Mouse (Mus musculus) left cerebral cortex, postnatal 36 days (tissue): ENCODE measurements around the gene Slc15a2. TPM values are rescaled to one million over a fixed set of nuclear protein-coding genes. Genes with fewer than 3 reads are reported as not detected.

ENCODE experiments used
- DNase-seq, 2 experiments: peaks; one replicate each; pipeline ENCODE4 v3.0.0; 2021 to 2022; ENCODE audit warnings: low spot score in 2 of 2, mixed read lengths in 1 of 2
- intact Hi-C: fragments of 180-260 bp; cut with DNase I; formaldehyde crosslinking; loops from one replicate; pipeline ENCODE4 v1.15.1; 2025
- total RNA-seq, 2 experiments: library from RNA; stranded (reverse); gene quantifications; 2 replicates each; pipeline ENCODE4 v1.2.3; 2021

The Slc15a2 gene
- total RNA-seq, 2 experiments from 2014 or later = 30.0 to 33.4 TPM

DNA sequence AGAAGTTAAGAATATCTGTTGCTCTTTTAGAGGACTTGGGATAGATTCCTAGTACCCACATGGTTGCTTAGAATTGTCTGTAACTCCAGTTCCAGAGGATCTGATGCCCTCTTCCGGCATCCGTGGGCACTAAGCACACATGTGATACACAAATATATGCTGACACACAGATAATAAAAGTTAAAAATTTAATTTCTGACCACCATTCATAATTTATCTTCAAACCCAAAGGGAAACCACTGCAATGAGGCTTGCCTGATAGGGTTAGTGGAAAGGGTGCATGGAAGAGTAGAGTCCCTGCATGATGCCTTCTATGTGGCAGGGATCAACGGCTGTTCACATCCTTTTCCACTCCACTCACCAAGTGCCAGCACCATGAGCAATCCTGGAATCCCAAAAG is 13.1 kb downstream of the Slc15a2 start:
- DNase-seq = no peak
- intact Hi-C loops = no loop called here

DNA sequence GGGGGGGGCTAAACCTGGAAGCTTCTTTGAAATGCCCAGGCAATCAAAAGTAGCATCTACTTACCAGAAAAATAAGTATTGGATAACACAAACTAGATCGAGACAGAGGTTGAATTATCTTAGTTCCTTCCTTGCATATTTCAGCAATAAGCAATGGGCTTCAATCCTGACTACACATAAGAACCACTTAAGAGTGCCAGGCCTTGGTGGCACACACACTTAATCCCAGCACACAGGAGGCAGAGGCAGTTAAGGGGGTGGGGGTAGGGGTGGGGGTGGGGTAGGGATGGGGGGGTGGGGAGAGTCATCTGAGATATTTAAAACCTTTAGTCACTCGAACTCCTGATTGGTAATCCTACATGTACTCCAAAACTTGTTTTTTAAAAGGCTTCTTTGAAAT is 13.5 kb downstream of the Slc15a2 start:
- intact Hi-C loops = no loop called here
- no peak for DNase-seq

GRCm38 (mm10) chr16:36770830-36771229 is 13.9 kb downstream of the Slc15a2 start:
- intact Hi-C loops = no loop called here

DNA sequence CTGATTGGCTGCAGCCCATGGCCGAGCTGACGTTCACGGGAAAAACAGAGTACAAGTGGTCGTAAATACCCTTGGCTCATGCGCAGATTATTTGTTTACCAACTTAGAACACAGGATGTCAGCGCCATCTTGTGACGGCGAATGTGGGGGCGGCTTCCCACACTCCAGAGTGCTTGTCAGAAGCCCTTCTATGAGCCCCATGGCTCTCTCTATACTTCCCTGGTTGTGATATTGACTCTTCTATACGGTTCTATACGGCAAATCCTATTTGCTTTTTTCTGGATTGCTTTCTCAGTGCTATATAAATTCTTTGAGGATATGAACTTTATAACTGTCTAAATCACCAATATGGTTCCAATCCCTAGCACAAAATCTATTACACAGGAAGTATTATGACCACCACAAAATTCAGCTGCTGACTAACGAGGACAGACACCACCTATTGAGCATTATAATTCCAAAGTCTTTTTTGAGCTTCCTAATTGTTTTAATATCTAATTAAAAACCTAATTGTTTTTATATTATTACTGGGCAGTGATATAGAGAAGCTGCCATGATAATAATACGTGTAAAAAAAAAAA is 14.5 kb downstream of the Slc15a2 start:
- intact Hi-C loops = no loop called here
- no peak for DNase-seq

More at GRCm38 (mm10) chr16:36770830-36771229, 13.9 kb downstream of the Slc15a2 start:
- no peak for DNase-seq

GRCm38 (mm10) chr16:36751979-36752378 is 32.8 kb downstream of the Slc15a2 start:
- intact Hi-C loops = no loop called here
- no peak for DNase-seq

DNA sequence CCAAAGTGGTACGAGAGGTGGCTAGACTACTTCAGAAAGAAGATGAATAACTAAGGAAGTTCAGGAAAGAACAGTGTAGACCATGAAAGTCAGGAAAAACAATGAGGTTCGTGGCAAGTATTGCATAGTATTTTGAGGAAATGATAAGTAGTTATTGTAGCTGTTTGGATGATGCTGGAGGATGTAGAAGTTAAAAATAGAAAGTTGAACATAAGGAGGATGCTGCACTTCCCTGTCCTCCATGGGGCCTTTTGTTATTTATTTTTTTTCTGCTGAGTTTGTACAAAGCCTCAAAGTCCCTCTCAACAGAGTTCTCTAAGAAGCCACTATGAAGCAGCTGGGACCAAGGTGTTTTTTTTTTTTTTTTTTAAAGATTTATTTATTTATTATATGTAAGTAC is 37.0 kb downstream of the Slc15a2 start:
- intact Hi-C loops = no loop called here
- DNase-seq = no peak

DNA sequence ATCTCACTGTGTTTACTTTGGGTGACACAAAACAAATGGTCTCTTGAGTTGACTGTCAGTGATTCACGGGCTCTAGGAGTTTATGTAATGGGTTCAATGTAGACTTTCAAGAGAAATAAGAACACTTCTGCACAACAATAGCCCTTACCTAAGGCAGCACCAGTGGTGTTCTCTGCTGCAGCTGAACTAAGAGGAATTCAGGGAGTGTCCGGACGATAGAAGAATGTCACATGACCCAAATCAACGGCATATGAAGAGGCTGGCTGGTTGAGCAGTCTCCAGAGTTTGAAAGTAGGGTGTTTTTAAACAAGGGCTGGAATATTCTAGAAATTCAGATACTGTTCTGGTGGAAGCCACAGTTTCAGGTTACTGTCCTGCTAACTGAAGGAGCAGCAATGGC is 37.7 kb downstream of the Slc15a2 start:
- DNase-seq = no peak
- intact Hi-C loops = no loop called here

- no peak for DNase-seq
- intact Hi-C loops = no loop called here
Measured at GRCm38 (mm10) chr16:36743580-36743979, 41.2 kb downstream of the Slc15a2 start.

DNA sequence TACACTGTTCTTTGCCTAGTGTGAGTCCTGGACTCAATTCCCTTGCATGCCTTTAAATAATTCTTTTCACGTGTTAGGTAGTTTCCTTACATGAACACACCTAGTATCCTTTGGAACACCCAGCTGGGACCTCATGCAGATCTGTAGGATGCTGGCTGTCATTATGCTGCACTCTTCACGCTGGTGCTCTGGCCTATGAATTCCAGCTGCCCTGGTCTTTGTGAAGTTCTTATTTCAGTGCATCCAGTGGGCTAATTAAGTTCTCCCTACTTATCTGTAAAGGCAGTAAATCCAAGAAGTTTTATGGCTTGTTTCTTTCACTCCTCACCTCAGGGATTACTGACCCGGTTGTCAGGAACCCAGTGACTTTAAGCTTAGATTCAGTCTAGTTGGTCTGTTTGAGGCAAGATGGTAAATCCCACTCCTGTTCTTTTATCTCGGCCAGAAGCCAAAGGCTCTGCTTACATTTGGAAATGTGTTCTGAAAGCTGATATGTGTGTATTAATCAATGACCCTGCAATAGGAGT is 45.3 kb downstream of the Slc15a2 start:
- intact Hi-C loops = no loop called here
- DNase-seq = no peak

- intact Hi-C loops = no loop called here
- DNase-seq = no peak
Measured at GRCm38 (mm10) chr16:36735421-36735820, 49.3 kb downstream of the Slc15a2 start.

DNA sequence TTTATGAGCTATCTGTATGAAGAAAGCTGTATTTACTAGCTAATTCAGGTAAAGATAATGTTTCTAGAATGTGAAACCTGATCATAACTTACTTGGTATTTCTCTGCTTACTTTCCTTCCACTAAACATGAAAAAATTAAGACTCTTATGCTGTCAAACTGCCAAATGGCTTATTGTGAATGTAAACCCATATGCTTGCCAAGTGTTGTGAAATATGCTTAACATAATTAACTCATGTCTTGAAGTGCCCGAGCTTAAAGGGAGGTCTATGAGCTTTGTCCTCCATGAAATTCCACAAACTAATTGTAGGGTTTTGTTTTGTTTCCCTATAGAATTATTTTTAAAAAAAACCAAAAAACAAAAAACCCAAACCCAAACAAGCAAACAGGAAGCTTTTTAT is 50.9 kb downstream of the Slc15a2 start:
- no peak for DNase-seq
- intact Hi-C loops = no loop called here

DNA sequence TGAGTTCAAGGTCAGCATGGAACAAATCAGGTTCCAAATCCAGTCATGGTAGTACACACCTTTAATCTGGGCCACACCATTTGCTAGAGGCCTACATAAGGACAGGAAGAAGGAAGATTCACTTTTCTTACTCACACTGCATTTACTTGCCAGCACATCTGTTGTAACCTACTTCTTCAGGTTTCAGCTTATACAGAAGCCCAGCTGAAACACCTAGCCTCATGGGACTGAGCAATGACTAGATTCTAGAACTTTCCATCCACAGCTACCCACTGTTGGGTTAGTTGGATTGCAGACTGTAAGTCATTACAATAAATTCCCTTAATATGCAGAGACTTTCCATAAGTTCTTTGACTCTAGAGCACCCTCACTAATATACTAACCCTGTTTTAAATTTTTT is 52.2 kb downstream of the Slc15a2 start:
- no peak for DNase-seq
- intact Hi-C loops = no loop called here

DNA sequence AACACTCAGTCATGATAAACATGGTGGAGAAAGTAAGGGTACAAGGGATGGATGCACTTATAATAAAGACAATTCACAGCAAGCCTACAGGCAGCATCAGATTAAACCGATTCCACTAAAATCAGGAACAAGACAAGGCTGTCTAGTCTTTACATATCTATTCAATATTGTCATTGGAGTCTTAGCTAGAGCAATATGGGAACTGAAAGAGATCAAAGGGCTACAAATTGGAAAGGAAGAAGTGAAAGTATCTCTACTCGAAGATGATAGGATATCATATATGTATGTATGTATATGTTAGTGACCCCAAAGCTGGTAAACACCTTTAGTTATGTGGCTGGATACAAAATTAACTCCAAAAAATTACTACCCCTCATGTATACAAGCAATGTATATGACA is 55.8 kb downstream of the Slc15a2 start:
- intact Hi-C loops = no loop called here

GRCm38 (mm10) chr16:36723880-36724443 is 60.8 kb downstream of the Slc15a2 start:
- DNase-seq = no peak
- intact Hi-C loops = loop anchor here (5.0 kb wide), 1 partner anchor 93 kb away; no protein-coding TSS in a partner anchor

More for the DNA sequence above, 55.8 kb downstream of the Slc15a2 start:
- no peak for DNase-seq

GRCm38 (mm10) chr16:36722739-36723138 is 62.0 kb downstream of the Slc15a2 start:
- intact Hi-C loops = loop anchor here (5.0 kb wide), 1 partner anchor 95 kb away; no protein-coding TSS in a partner anchor
- no peak for DNase-seq

- intact Hi-C loops = loop anchor here (5.0 kb wide), 1 partner anchor 97 kb away; no protein-coding TSS in a partner anchor
- DNase-seq = no peak
Measured at GRCm38 (mm10) chr16:36720194-36721055, 64.3 kb downstream of the Slc15a2 start.

DNA sequence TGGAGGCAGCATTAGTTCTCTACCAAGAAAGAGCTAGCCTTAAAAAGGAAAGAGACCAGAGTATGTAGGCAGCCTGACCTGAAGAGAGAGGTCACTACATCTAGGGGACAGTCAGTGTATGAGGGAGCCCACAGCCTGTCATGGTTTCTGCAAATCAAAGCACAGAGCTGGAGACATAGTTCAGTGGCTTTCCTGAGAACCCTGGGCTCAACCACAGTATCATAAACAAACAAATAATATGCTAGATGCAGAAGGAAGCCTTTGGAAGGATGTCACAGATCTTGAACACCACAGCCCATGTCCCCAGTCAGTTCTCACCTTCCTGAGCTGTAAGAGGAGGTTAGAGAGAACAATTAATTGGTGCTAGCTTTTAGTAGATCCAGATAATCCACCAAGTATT is 66.1 kb downstream of the Slc15a2 start:
- intact Hi-C loops = no loop called here

GRCm38 (mm10) chr16:36717481-36717880 is 67.3 kb downstream of the Slc15a2 start:
- DNase-seq = no peak
- intact Hi-C loops = no loop called here

More for the DNA sequence above, 66.1 kb downstream of the Slc15a2 start:
- no peak for DNase-seq

- DNase-seq = no peak
- intact Hi-C loops = no loop called here
Measured at GRCm38 (mm10) chr16:36711760-36712159, 73.0 kb downstream of the Slc15a2 start.

DNA sequence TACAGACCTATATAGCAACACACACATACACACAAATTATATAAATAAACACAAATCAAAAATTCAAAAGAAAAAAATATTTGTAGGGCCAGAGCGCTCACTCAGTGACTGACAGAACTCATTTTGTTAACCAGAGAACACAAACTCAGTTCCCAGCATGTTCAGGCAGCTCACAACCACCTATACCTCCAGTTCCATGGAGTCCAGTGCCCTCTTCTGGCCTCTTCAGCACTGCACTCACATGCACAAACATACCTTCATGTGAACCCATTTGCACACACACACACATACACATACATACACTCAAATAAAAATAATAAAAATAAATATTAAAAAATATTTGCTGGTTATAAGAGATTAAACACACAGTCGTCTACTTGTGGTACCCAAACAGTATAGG is 74.0 kb downstream of the Slc15a2 start:
- DNase-seq = no peak
- intact Hi-C loops = no loop called here
